Mouse (Mus musculus): ENCODE measurements at regions not wholly inside any gene's neighbourhood (a gene's known extent, or its start where the extent isn't known, plus 50 kb on each side); places are given as distances from the start of the nearest gene placed in this dataset.

DNA sequence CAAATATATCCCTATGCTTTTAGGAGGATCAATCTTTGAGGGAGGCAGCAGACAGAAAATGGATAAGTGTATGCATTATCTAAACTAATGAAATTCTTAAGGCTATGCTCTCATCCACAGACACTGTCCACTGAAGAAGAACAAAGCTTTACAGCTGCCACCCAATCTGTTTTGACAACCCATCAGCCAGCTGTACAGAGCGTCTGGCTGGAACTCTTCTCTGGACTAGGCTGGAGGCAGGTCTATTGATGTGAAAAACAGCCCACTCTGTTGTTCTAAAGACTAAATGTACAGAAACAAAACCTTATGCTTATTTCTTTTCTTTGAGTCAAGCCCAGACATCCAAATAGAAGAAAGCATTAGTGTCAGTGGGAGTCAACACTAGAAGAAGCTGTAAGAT, 58.7 kb upstream of the Col1a2 start:
- DNase-seq (ENCODE audit: extremely low spot score in 1 of 2, low spot score in 2 of 2) = no peak
- no peak for TF ChIP-seq CTCF (IDR thresholded peaks at IDR 0.05)
- H3K27ac ChIP-seq = no peak overlapping the region
- H3K4me3 ChIP-seq = no peak overlapping the region
- intact Hi-C loops (cut with DNase I) = no loop called here

DNA sequence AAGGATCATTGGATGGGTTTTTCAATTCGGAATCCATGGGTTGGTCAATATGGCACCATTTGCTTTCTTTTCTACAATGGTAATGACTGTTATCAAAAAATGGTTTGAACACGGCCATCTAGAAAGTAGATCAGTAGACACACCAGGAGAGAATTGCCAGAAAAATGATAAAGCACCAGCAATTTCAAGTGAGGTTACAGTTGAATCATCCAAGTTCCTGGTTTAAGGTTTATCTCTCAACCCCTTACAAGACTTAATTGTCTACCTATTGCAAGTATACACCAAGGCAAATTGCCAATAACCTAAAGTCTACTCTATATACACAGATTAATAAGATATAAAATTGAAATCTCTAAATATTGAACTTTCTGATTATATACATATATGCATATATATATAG, 53.4 kb upstream of the Col1a2 start:
- H3K4me3 ChIP-seq = no peak overlapping the region
- DNase-seq (ENCODE audit: extremely low spot score in 1 of 2, low spot score in 2 of 2) = no peak
- TF ChIP-seq CTCF (IDR thresholded peaks at IDR 0.05) = no peak
- H3K27ac ChIP-seq = no peak overlapping the region
- intact Hi-C loops (cut with DNase I) = no loop called here
